Comparison of ENCODE assay signal across 16 mouse cellular contexts in genomic region chr3:104401176-104401575, GRCm38 (mm10).
"Had no signal": no experiment of that assay in that cellular context is flagged by ENCODE, and none has a peak within 500 bp of the region (broad histone marks: within the 10 kb centered on the region; RNA-seq: fewer than 3 reads in every experiment).

No protein-coding gene starts in this region.

- H3K4me2 ChIP-seq: limb, embryonic 12.5 days; lung, embryonic 15.5 days; neural tube, embryonic 15.5 days had no signal

- H3K9me3 ChIP-seq: limb, embryonic 12.5 days; lung, embryonic 15.5 days; midbrain, embryonic 10.5 days; neural tube, embryonic 15.5 days had no signal

- H3K4me3 ChIP-seq: limb, embryonic 12.5 days; lung, embryonic 15.5 days; midbrain, embryonic 10.5 days; myocyte; neural tube, embryonic 15.5 days had no signal

- DNase-seq: kidney, adult 8-10 months; kidney, postnatal 36 days; layer of hippocampus, adult 9-11 months; liver; lung, postnatal 4 days; midbrain, embryonic 14.5 days; right cerebral cortex, adult 18-20 months; right cerebral cortex, postnatal 25 days; thymus, postnatal 4 days had no signal

- H3K9ac ChIP-seq: limb, embryonic 12.5 days; lung, embryonic 15.5 days; neural tube, embryonic 15.5 days had no signal

- H3K36me3 ChIP-seq: limb, embryonic 12.5 days; lung, embryonic 15.5 days; midbrain, embryonic 10.5 days; neural tube, embryonic 15.5 days had no signal

- H3K27me3 ChIP-seq: limb, embryonic 12.5 days; lung, embryonic 15.5 days; neural tube, embryonic 15.5 days had no signal

- H3K27ac ChIP-seq: kidney, postnatal 0 days; limb, embryonic 12.5 days; lung, embryonic 15.5 days; midbrain, embryonic 10.5 days; neural tube, embryonic 15.5 days; stomach, postnatal 0 days had no signal

- H3K4me1 ChIP-seq: limb, embryonic 12.5 days had no signal
